Mouse (Mus musculus) cortical plate, adult 2 months (tissue): ENCODE results near the gene Slc35e3.

Experiments
- CTCF ChIP-seq: fragments of 200-500 bp; IDR thresholded peaks from 2 replicates; pipeline ENCODE4 v1.5.1; 2011; ENCODE audit warnings: mild to moderate bottlenecking, control low read depth, low read length; ENCODE audit not compliant: insufficient read depth; ENCODE audit errors: extremely low read depth
- POLR2A ChIP-seq: fragments of 200-500 bp; IDR thresholded peaks from 2 replicates; pipeline ENCODE4 v1.6.1; 2011; ENCODE audit warnings: mild to moderate bottlenecking, low read length, control low read depth; ENCODE audit not compliant: insufficient read depth; ENCODE audit errors: extremely low read depth

GRCm38 (mm10) chr10:117751744-117752143, 5.6 kb upstream of the Slc35e3 start:
- TF ChIP-seq CTCF (no peak), POLR2A (no peak)
